In the genomic region with DNA sequence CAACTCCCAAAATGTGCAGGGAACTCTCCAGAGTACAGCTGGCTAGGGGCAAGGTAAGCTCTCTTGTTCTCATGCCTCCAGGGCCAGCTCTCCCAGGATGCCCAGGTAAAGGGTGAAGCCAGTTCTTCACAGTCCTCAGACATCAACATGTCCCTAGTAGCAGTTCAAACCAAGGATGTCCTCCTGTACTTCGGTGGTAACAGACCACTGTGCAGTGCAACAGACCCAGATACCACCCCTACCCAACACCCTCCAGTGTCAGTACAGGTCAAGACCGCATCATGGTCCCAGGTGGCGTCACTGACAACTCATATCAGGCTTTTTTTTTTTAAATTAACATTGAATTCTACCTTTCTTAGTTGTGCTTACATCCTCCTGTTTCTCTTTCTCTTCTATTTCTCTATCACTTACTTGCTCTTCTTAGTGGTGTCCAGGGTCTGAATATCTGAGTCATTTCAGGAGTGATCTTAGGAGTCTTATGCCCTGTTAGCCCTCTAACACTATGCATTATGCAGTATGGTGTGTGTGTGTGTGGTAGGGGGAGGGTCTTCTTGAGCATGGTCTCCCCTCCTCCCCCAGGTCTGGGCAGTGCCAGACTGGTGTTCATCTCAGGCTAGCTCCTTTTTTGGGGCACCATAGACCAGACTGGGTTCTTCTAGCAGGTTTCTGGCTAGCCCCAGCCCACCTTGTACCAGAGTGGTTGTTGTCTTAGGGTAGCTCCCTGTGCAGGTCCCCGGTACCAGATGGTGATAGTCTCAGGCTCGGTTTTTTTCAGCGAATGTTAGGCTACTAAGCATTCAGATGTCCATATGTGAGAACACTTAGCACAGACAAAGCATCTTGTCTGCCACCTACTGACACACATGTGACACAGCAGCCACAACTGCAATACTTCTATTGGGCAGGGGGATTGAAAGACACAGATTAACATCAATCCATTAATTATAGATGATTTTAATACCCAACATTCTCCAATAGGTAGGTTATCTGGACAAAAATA, we compare ENCODE assay signal across 8 mouse cellular contexts. TPM values are rescaled to one million over a fixed set of nuclear protein-coding genes. Genes with fewer than 3 reads are reported as not detected.
DNase-seq lines count a peak whose midpoint lies in the region; ATAC-seq and TF ChIP-seq lines count a peak whose summit lies in the region.

No protein-coding gene starts in this region.

- no peak; the same call in 1 of the 2 replicates for ATAC-seq in heart, embryonic 12.5 days (ENCODE audit: insufficient number of reproducible peaks, low FRiP score)
- peak; percentile 85 for ATAC-seq in kidney, postnatal 0 days (replicated peaks; ENCODE audit: low FRiP score, low read depth)
- ATAC-seq in liver, embryonic 15.5 days (ENCODE audit: insufficient read depth) = peak; percentile 74
- ATAC-seq in neural tube, embryonic 13.5 days (ENCODE audit: low read depth) = peak; percentile 89

- H3K27me3 ChIP-seq in heart, embryonic 12.5 days (replicated peaks) = no peaks in the 10 kb centered on the region
- H3K27me3 ChIP-seq in kidney, postnatal 0 days (ENCODE audit: insufficient read depth, low read length) = no peaks in the 10 kb centered on the region
- H3K27me3 ChIP-seq in liver, embryonic 15.5 days = no peaks in the 10 kb centered on the region
- H3K27me3 ChIP-seq in neural tube, embryonic 13.5 days = no peaks in the 10 kb centered on the region

- peak; percentile 84 for TF ChIP-seq CTCF in kidney, postnatal 0 days (IDR thresholded peaks at IDR 0.05; ENCODE audit: low read depth)

- no peak overlapping the region for H3K9ac ChIP-seq in heart, embryonic 12.5 days
- H3K9ac ChIP-seq in kidney, postnatal 0 days (ENCODE audit: low read depth, low read length) = no peak overlapping the region
- no peak overlapping the region for H3K9ac ChIP-seq in liver, embryonic 15.5 days
- no peak overlapping the region for H3K9ac ChIP-seq in neural tube, embryonic 13.5 days

- H3K9me3 ChIP-seq in heart, embryonic 12.5 days (replicated peaks) = no peaks in the 10 kb centered on the region
- no peaks in the 10 kb centered on the region for H3K9me3 ChIP-seq in kidney, postnatal 0 days (replicated peaks; ENCODE audit: low read length)
- H3K9me3 ChIP-seq in liver, embryonic 15.5 days (replicated peaks) = no peaks in the 10 kb centered on the region
- H3K9me3 ChIP-seq in neural tube, embryonic 13.5 days = no peaks in the 10 kb centered on the region

- 44% methylated on average over 6 of the region's 6 CpGs for WGBS in heart, embryonic 12.5 days
- WGBS in kidney, postnatal 0 days = 47% methylated on average over 6 of the region's 6 CpGs
- 42% methylated on average over 6 of the region's 6 CpGs for WGBS in liver, embryonic 15.5 days (ENCODE audit: insufficient replicate concordance)
- WGBS in neural tube, embryonic 13.5 days = 53% methylated on average over 6 of the region's 6 CpGs

- H3K4me1 ChIP-seq in heart, embryonic 12.5 days (replicated peaks) = no peaks in the 10 kb centered on the region
- no peaks in the 10 kb centered on the region for H3K4me1 ChIP-seq in kidney, postnatal 0 days (replicated peaks; ENCODE audit: insufficient read depth, low read length)
- peaks cover 7% of the 10 kb centered on the region for H3K4me1 ChIP-seq in liver, embryonic 15.5 days (replicated peaks)
- 0 out of 2 replicates have a peak, but pooled peaks cover 2% of the 10 kb centered on the region for H3K4me1 ChIP-seq in neural tube, embryonic 13.5 days (replicated peaks)

- no peak overlapping the region for H3K4me3 ChIP-seq in heart, embryonic 12.5 days
- H3K4me3 ChIP-seq in kidney, postnatal 0 days (replicated peaks; ENCODE audit: low read depth, low read length) = no peak overlapping the region
- H3K4me3 ChIP-seq in liver, embryonic 15.5 days (replicated peaks) = no peak overlapping the region
- H3K4me3 ChIP-seq in neural tube, embryonic 13.5 days = no peak overlapping the region

- 0 out of 2 replicates have a peak overlapping the region, but pooled peaks have one; percentile 6 for H3K4me2 ChIP-seq in heart, embryonic 12.5 days
- H3K4me2 ChIP-seq in kidney, postnatal 0 days (ENCODE audit: low read length) = no peak overlapping the region; the same call in 1 of the 2 replicates
- H3K4me2 ChIP-seq in liver, embryonic 15.5 days = peak overlapping the region; percentile 13; the same call in 1 of the 2 replicates
- peak overlapping the region; percentile 29 for H3K4me2 ChIP-seq in neural tube, embryonic 13.5 days

- no peak overlapping the region for H3K27ac ChIP-seq in heart, embryonic 12.5 days (ENCODE audit: poor library complexity, severe bottlenecking)
- no peak overlapping the region for H3K27ac ChIP-seq in kidney, postnatal 0 days
- H3K27ac ChIP-seq in liver, embryonic 15.5 days (replicated peaks) = no peak overlapping the region
- no peak overlapping the region for H3K27ac ChIP-seq in neural tube, embryonic 13.5 days (replicated peaks)

- peak; percentile 19 for DNase-seq in urinary bladder, postnatal 14 days (ENCODE audit: low spot score)
- DNase-seq in urinary bladder, postnatal 25 days (ENCODE audit: low spot score) = no peak
- DNase-seq in embryo, embryonic 10 days (ENCODE audit: low spot score) = peak; percentile 82
- peak; percentile 73 for DNase-seq in kidney, postnatal 0 days (ENCODE audit: low spot score)
- DNase-seq in yolk sac, embryonic 10.5 days (ENCODE audit: low spot score) = no peak

- H3K36me3 ChIP-seq in heart, embryonic 12.5 days = no peaks in the 10 kb centered on the region
- H3K36me3 ChIP-seq in kidney, postnatal 0 days (ENCODE audit: insufficient read depth, low read length) = no peaks in the 10 kb centered on the region
- H3K36me3 ChIP-seq in liver, embryonic 15.5 days (replicated peaks) = no peaks in the 10 kb centered on the region
- H3K36me3 ChIP-seq in neural tube, embryonic 13.5 days = no peaks in the 10 kb centered on the region

RNA-seq across cellular contexts. Expression of a gene that starts 9.2 kb away (rescaled TPM):
- not detected in 2 replicates for polyA plus RNA-seq in heart, embryonic 12.5 days (2016; fragmentation: Nextera tagmentation; extraction: Ambion mirVana)
- not detected in 2 replicates for polyA plus RNA-seq in kidney, postnatal 0 days (2015; fragmentation: Nextera tagmentation; extraction: Ambion mirVana)
- not detected in 2 replicates for polyA plus RNA-seq in liver, embryonic 15.5 days (2015; fragmentation: Nextera tagmentation; extraction: Ambion mirVana)
- polyA plus RNA-seq in neural tube, embryonic 13.5 days (2015; fragmentation: Nextera tagmentation; extraction: Ambion mirVana) = not detected in 2 replicates

RNA-seq across cellular contexts. Expression of a gene that starts 34.4 kb away (rescaled TPM):
- 33.3 and 39.1 TPM in 2 replicates for polyA plus RNA-seq in heart, embryonic 12.5 days (2016; fragmentation: Nextera tagmentation; extraction: Ambion mirVana)
- 26.2 and 27.0 TPM in 2 replicates for polyA plus RNA-seq in kidney, postnatal 0 days (2015; fragmentation: Nextera tagmentation; extraction: Ambion mirVana)
- polyA plus RNA-seq in liver, embryonic 15.5 days (2015; fragmentation: Nextera tagmentation; extraction: Ambion mirVana) = 56.8 and 62.9 TPM in 2 replicates
- polyA plus RNA-seq in neural tube, embryonic 13.5 days (2015; fragmentation: Nextera tagmentation; extraction: Ambion mirVana) = 176 and 185 TPM in 2 replicates

RNA-seq across cellular contexts. Expression of a gene that starts 48.5 kb away (rescaled TPM):
- polyA plus RNA-seq in heart, embryonic 12.5 days (2016; fragmentation: Nextera tagmentation; extraction: Ambion mirVana) = not detected in 2 replicates
- polyA plus RNA-seq in kidney, postnatal 0 days (2015; fragmentation: Nextera tagmentation; extraction: Ambion mirVana) = not detected in 2 replicates
- polyA plus RNA-seq in liver, embryonic 15.5 days (2015; fragmentation: Nextera tagmentation; extraction: Ambion mirVana) = not detected in 2 replicates
- polyA plus RNA-seq in neural tube, embryonic 13.5 days (2015; fragmentation: Nextera tagmentation; extraction: Ambion mirVana) = not detected in 2 replicates

Comparison
In these comparisons a context has a peak if more than half of its experiments do, and no peak if none do; other contexts are left out.
1. DNase-seq: peak in urinary bladder, postnatal 14 days (single experiment), embryo, embryonic 10 days (single experiment) and kidney, postnatal 0 days (single experiment); none in urinary bladder, postnatal 25 days (single experiment) and yolk sac, embryonic 10.5 days (single experiment).